Mouse (Mus musculus) layer of hippocampus, adult 8-10 months (tissue): ENCODE measurements around the gene Cdh4. TPM values are rescaled to one million over a fixed set of nuclear protein-coding genes. Genes with fewer than 3 reads are reported as not detected.

Experiments
- DNase-seq, 2 experiments: peaks; one replicate each; pipeline ENCODE4 v3.0.0; 2022; ENCODE audit warnings: low spot score in 2 of 2
- total RNA-seq, 4 experiments: library from RNA; stranded (reverse); gene quantifications; 2 replicates each; pipeline ENCODE4 v1.2.4; 2022

The Cdh4 gene
- total RNA-seq, 4 experiments from 2014 or later = 8.0 to 10.1 (median 9.0) TPM

DNA sequence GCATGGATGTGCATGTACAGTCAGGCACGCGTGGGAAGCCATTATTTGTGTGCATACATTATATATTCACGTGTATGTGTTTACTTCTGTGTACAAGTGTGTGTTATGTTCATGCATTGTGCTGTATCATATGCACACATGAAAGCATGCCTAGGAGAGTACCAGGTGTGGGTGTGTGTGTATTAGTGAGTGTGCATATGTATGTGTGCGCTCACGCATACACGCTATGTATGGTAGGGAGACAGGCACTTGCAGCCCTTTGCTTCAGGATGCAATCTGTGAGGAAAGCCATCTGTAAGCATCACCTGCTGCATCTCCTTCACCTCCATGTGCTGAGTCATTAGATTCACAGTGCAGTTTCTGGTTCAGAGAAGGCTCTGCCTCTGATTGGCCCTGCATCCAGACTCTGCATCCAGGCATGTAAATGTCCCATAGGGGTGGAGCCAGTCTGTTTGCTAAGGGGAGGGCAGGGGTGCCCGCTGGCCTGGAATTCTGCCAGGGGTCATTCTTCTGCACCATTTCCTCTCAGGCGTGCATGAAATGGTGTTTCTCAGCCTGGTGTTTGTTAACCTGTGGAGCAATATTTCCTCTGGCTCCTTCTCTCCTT, 25.7 kb downstream of the Cdh4 start:
- no peak for DNase-seq

DNA sequence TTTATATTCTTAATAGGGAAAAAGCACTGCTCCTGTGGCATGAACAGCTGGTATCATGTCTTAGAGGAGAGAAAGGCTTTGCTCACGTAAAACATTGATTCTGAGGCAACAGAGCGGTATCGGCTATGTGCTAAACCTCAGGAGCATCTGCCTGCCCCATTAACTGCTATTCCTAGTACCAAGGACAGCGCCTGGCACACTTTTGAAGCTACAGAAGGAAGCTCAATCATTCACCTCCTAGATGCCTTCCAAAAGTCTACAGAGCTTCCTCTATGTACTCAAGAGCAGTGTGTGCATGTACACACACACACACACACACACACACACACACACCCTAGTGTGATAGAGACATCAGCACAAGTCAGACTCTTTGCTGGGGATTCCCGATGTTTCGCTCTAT, 34.4 kb downstream of the Cdh4 start:
- no peak for DNase-seq

DNA sequence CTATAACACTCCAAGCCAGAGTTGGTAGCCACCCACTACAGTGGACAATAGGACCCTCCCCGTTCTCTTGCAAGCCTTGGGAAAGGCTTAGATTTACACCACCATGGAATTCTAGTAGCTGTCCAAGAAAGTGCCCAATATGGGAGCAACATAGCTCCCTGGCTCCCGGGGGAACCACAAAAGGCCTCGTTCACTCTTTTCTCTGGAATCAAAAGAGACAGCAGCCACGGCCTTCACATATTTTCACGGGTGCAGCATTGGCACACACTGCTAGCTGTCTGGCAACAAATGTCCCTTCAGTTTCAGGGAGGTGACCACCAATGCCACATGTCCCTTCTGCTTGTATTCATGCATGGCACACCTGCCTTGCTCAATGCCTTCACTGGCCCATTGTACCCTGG, 38.6 kb downstream of the Cdh4 start:
- DNase-seq = no peak

DNA sequence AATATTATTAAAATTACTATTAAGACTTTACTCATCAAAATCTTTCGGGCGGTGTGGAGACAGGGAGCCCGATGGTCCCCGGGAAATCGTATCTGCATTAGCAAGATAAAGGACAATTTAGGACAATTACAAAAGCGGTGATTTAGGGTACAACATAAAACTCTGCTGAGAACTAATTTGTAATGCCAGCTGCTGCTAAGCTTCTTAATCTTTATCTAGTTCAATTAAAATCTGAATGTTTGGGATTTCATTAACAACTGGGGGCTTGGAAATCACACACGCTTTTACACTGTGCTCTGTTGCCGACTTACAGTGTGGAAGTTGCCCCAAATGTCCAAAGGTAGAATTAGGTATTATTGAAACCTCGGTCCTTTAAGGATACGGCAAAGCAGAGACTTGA, 39.1 kb downstream of the Cdh4 start:
- DNase-seq = no peak

DNA sequence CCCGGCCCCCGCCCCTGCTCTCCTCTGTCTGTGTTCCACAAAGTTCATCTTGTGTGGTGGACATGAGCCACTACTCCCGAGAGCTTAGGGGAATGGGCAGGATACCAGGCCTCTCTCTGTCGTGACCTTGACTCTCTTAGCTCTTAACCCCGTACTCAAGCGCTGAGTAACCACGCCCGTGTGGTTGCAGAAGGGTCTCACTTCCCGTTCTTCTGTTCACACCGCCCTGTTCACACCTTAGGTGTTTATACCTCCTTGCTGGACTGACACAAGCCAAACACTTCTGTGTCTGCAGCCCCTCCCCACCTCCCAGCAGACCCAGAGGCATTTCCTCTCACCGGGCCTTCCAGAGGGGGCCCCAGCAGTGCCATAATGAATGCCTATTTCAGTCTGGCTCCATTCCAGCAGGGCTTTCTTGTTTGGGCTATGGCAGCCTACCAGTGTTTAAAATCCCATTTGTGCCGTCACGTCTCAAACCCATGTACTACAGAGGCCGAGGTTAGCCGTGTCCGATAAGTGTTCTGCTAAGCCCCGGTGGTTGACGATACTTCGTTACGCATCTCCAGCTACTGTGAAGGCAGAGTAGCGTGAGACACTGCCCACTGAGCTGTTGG, 46.4 kb downstream of the Cdh4 start:
- no peak for DNase-seq

DNA sequence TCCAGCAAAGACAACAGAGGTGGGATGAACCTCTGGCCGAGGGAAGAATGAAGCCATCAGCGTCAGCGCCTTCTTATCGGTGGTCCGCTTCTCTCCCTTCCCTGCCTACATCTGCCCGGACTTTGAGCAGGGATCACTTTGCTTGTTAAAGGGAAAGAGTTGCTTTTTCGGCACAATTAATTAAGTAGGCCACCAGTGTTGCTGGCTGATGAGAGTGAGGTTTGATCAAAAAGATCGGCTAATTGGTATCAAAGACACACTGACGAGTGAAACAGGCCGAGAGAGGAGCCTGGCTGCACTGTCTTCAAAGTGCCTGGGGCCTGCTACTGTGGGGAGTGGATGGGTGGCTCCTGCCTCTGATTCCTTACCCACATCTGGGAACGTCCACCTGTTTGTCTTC, 49.7 kb downstream of the Cdh4 start:
- DNase-seq = no peak

DNA sequence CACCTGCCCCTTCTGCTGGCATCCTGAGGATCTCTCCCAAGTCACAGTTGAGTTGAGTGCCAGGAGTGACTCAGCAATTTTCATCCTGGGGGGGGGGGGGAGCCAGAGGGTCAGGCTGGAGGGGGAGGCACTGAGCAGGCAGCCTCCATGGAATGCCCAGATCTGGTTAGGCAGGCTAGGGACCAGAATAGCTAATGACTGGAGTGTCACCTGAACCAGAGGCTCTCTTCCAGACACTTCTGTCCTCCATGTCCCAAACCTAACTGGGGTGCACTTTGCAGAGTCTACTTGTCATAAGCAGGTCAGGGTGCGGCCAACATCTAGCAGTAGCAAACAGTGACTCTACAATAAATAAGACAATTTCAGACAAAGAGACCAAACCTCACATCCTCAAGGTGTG, 52.0 kb downstream of the Cdh4 start:
- no peak for DNase-seq

DNA sequence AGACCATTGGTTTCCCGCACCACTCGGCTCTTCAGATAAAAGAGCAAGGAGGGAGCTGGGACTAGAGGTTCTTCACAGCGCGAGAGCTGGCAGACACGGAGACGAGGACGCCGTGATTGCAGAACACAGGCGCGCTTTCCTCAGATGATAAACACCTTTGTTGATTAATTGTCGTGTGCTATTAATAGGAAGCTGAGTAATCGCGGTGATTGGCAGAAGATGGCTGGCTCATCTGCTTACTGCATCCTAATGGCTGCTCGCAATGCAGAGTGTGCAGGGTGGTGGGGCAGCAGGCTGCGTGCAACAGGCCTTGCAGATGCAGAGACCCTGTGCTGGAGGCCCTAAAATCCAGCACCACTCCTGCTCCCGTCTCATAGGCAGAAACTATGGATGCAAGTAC, 68.2 kb downstream of the Cdh4 start:
- no peak for DNase-seq

- no peak for DNase-seq
These were observed 74.3 kb downstream of the Cdh4 start for GRCm38 (mm10) chr2:179516559-179516958.

- no peak for DNase-seq
These were observed 76.3 kb downstream of the Cdh4 start for GRCm38 (mm10) chr2:179518456-179519032.

DNA sequence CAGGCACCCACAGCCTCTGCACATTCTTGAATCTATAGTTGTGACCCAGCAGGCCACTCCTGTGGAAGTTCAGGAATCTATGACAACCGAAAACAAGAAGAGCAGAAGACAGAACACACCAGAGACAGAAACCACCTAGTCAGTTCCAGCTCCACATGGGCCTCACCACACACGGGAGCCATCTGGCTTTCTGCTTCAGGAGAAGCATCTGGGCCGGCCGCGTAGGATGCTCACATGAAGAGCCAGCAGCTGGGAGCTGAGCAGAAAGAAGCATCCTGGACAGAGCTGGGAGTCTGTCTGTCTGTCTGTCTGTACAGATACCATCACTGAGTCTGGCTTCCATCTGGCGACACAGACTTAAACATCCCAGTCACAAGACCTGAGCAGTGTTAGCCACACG, 76.9 kb downstream of the Cdh4 start:
- peak; percentile 16 to 36 for DNase-seq

- DNase-seq = no peak
These were observed 77.7 kb downstream of the Cdh4 start for GRCm38 (mm10) chr2:179519931-179520330.

GRCm38 (mm10) chr2:179520941-179521340, 78.7 kb downstream of the Cdh4 start:
- no peak for DNase-seq

DNA sequence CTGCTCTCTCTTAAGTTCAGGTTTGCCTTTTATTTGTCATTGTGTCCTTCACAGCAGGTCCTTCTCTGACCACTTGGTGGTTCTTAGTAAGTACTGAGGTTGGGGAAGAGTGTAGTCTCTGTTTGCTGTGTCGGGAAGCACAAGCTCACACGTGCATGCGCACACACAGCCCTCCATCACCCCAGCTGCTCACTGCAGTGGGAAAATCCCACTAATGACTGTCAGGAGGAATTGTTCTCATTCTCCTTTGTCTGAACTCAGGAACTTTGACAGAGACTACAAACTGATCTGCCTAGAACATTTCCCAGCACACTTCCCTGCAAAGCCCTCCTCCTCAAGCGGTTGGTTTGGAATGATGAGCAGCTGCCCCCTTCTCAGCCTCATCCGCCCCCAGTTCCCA, 79.2 kb downstream of the Cdh4 start:
- DNase-seq = no peak

- DNase-seq = no peak
These were observed 79.9 kb downstream of the Cdh4 start for GRCm38 (mm10) chr2:179522141-179522540.

DNA sequence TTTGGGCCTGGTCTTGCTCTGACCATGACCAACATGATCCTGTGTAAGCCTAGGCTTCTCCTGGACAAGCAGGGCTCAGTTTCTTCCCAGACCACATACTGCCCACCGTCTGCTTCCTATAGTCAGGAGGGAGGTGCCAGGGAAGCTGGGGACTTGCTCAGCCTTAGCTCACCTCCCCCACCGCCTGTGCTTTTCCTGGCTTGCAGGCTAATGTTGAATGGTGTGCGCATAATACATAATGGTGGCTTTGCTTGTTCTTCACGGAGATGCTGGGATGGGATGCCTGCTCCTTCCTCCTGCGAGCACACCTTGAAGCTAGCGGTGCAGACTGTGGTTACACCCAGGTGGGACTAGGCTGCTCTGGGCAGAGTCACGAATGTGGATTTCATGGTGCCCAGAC, 84.7 kb downstream of the Cdh4 start:
- no peak for DNase-seq

DNA sequence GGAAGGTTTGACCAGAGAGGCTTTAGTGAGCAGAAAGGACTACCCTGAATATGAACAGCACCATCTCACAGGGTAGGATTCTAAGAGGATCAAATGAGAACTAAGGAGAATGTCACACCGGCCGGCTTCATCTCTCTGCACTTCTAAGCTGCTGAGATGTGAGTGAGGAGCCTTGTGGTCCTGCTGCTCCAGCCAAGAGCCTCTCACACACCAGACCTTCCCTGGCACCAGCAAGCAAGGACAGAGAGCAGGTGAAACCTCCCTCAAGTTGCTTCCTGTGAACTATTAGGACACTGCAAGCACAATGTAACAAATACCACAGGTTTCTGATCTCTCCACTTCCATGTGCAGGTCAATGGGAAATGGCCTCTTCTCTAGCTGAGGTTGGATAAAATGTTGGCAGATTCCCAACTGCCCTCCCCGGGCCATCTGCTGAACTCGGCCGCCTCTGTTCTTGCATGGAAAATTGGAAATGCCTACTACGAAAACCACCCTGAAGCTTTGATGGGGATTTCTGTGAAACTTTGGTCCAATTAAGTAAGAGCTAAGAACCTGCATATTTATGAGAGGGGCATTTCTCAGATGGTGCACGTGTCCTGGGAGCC, 88.3 kb downstream of the Cdh4 start:
- no peak for DNase-seq

DNA sequence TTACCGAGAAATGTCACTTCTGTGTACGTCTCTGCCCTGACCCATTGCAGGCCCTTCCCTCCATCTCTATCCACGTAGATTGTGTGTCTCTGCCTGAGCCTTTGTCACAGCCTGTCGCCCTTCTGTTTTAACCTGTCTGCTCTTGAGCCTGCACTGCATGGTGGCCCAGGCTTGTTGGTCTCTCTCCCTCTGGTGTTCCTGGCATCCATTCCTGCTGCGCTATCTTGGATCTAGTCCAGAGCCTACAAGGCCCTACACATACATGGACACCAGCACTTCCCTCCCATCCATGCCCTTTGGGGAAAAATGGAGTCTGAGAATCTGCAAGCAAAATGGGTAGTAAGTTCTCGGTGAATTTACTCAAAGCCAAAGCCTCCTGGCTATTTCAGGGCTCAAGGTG, 91.0 kb downstream of the Cdh4 start:
- DNase-seq = no peak

GRCm38 (mm10) chr2:179533881-179534280, 91.7 kb downstream of the Cdh4 start:
- no peak for DNase-seq

GRCm38 (mm10) chr2:179535204-179535603, 93.0 kb downstream of the Cdh4 start:
- no peak for DNase-seq

DNA sequence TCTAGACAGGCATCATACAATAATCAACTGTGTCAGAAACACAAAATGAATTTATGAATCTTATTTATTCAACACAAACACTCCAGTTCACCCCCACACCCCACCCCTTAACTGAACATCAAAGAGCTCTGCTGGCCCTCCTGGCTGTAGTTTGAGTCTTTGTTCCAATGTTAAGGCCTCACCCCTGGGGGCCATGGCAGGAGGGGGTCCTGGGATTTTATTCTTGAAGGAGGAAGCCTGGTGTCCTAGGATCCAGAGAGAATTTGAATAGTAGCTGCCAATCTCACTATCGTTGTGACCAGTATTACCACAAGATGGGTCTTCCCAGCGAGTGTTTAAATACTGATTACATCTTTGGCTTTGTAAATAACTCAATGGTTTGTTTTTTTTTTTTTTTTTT, 94.5 kb downstream of the Cdh4 start:
- DNase-seq = no peak

GRCm38 (mm10) chr2:179537390-179537789, 95.2 kb downstream of the Cdh4 start:
- DNase-seq = peak; percentile 61 to 81
